Mouse (Mus musculus) stomach, embryonic 14.5 days (tissue): Measurements from ENCODE around the gene Fam107b. TPM values are rescaled to one million over a fixed set of nuclear protein-coding genes. Genes with fewer than 3 reads are reported as not detected.
A peak's percentile ranks its signal among the peaks of the same experiment; 100 is the strongest.

Source experiments
- ATAC-seq: fragments of 200-750 bp; cut with Nextera tagmentation; 2 replicates; pipeline ENCODE4 v1.8.0; 2017; ENCODE audit warnings: low read depth, moderate TSS enrichment; ENCODE audit not compliant: insufficient number of reproducible peaks, insufficient read depth, low FRiP score
- H3K27ac ChIP-seq: fragments of 300-500 bp; sonication (generic); 2 replicates; pipeline ENCODE4 v1.5.1; 2014; ENCODE audit warnings: mild to moderate bottlenecking, low read length, moderate library complexity, mixed read lengths
- H3K27me3 ChIP-seq: fragments of 300-500 bp; sonication (generic); 2 replicates; pipeline ENCODE4 v1.6.1; 2014; ENCODE audit warnings: low read length, control low read depth, mixed read lengths; ENCODE audit not compliant: control insufficient read depth, insufficient read depth
- H3K36me3 ChIP-seq: fragments of 300-500 bp; sonication (generic); 2 replicates; pipeline ENCODE4 v1.6.1; 2014; ENCODE audit warnings: mild to moderate bottlenecking, control low read depth, low read length, moderate library complexity, mixed read lengths; ENCODE audit not compliant: control insufficient read depth, insufficient read depth
- H3K4me1 ChIP-seq: fragments of 300-500 bp; sonication (generic); 2 replicates; pipeline ENCODE4 v1.6.1; 2014; ENCODE audit warnings: low read length, control low read depth, mixed read lengths; ENCODE audit not compliant: control insufficient read depth, insufficient read depth
- H3K4me2 ChIP-seq: fragments of 300-500 bp; sonication (generic); replicated peaks from 2 replicates; pipeline ENCODE4 v1.6.1; 2014; ENCODE audit warnings: low read depth, low read length, control low read depth
- H3K4me3 ChIP-seq: fragments of 300-500 bp; sonication (generic); 2 replicates; pipeline ENCODE4 v1.5.1; 2014; ENCODE audit warnings: low read depth, low read length, control low read depth
- H3K9ac ChIP-seq: fragments of 300-500 bp; sonication (generic); replicated peaks from 2 replicates; pipeline ENCODE4 v1.6.1; 2014; ENCODE audit warnings: low read depth, mild to moderate bottlenecking, control low read depth, low read length, moderate library complexity, mixed read lengths
- H3K9me3 ChIP-seq: fragments of 300-500 bp; sonication (generic); 2 replicates; pipeline ENCODE4 v1.6.1; 2016; ENCODE audit warnings: low read depth, low read length, control low read depth; ENCODE audit not compliant: control insufficient read depth
- WGBS: fragments of 180-500 bp; shearing (Covaris S2); extraction: QIAGEN DNeasy Blood & Tissue Kit; methylation state at CpG from one replicate; pipeline ENCODE4 v1.1.7; 2014; 5-methylcytosine and 5-hydroxymethylcytosine counted together
- polyA plus RNA-seq: library from polyadenylated mRNA; unstranded; fragments of >200 nt; fragmentation: Nextera tagmentation; extraction: Ambion mirVana; gene quantifications from 2 replicates; pipeline ENCODE4 v1.2.1, GENCODE M21; 2014

Fam107b gene
- polyA plus RNA-seq, 1 experiment from 2014 or later, result 55.4 TPM

GRCm38 (mm10) chr2:3765957-3766783 lies 195.9 kb downstream of the Fam107b start:
- Histone ChIP-seq H3K27me3 (no peaks in the 10 kb centered on the region), H3K36me3 (no peaks in the 10 kb centered on the region), H3K9me3 (no peaks in the 10 kb centered on the region), H3K4me2 (no peak overlapping the region), H3K4me3 (no peak overlapping the region), H3K4me1 (peaks cover 30% of the 10 kb centered on the region), H3K27ac (peak overlapping the region; percentile 68), H3K9ac (no peak overlapping the region)
- no peak for ATAC-seq
- 36% methylated on average over 11 of the region's 11 CpGs for WGBS

DNA sequence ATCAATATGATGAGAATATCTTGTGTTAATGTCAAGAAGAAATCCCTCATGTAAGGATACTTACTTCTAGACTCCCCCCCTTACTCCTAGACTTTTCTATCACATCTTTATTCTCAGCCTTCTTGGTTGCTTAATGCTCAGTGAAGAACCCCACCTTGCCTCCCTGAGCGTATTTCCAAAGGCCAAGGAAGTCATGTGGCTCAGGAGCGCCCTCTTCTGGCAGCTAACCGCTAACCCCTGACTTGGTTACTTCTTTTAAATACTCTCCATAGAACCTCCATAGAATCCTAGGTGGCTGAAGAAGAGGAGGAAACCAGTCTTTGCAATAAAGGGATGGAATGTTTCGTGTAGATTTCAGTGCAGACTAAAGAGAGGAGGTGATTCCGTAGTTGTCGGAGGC lies 199.0 kb downstream of the Fam107b start:
- Histone ChIP-seq H3K4me1 (peaks cover 15% of the 10 kb centered on the region), H3K4me3 (no peak overlapping the region), H3K9ac (no peak overlapping the region), H3K36me3 (peaks cover 5% of the 10 kb centered on the region; the same call in 1 of the 2 replicates), H3K27me3 (no peaks in the 10 kb centered on the region), H3K9me3 (no peaks in the 10 kb centered on the region), H3K4me2 (no peak overlapping the region), H3K27ac (no peak overlapping the region)
- WGBS, result 35% methylated on average over 6 of the region's 6 CpGs
- peak; percentile 65; the same call in 1 of the 2 replicates for ATAC-seq

GRCm38 (mm10) chr2:3769786-3770318 lies 199.6 kb downstream of the Fam107b start:
- Histone ChIP-seq H3K27me3 (no peaks in the 10 kb centered on the region), H3K4me1 (peaks cover 12% of the 10 kb centered on the region), H3K9ac (no peak overlapping the region), H3K27ac (no peak overlapping the region), H3K36me3 (peaks cover 5% of the 10 kb centered on the region; the same call in 1 of the 2 replicates), H3K4me3 (no peak overlapping the region), H3K9me3 (no peaks in the 10 kb centered on the region), H3K4me2 (no peak overlapping the region)
- ATAC-seq, result no peak
- 73% methylated on average over 9 of the region's 9 CpGs for WGBS

- Histone ChIP-seq H3K9me3 (no peaks in the 10 kb centered on the region), H3K36me3 (peaks cover 5% of the 10 kb centered on the region; the same call in 1 of the 2 replicates), H3K4me2 (no peak overlapping the region), H3K4me3 (no peak overlapping the region), H3K4me1 (peaks cover 11% of the 10 kb centered on the region), H3K27ac (no peak overlapping the region), H3K27me3 (no peaks in the 10 kb centered on the region), H3K9ac (no peak overlapping the region)
- no peak for ATAC-seq
- 68% methylated on average over 2 of the region's 2 CpGs for WGBS
Measured at GRCm38 (mm10) chr2:3770383-3770782, 200.1 kb downstream of the Fam107b start.

GRCm38 (mm10) chr2:3771483-3771882 lies 201.2 kb downstream of the Fam107b start:
- 87% methylated on average over 6 of the region's 6 CpGs for WGBS
- H3K36me3 ChIP-seq, result peaks cover 5% of the 10 kb centered on the region; the same call in 1 of the 2 replicates
- H3K27ac ChIP-seq, result no peak overlapping the region
- H3K4me3 ChIP-seq, result no peak overlapping the region
- no peak overlapping the region for H3K9ac ChIP-seq
- peaks cover 4% of the 10 kb centered on the region; the same call in 1 of the 2 replicates for H3K4me1 ChIP-seq
- no peak for ATAC-seq
- H3K9me3 ChIP-seq, result no peaks in the 10 kb centered on the region
- no peak overlapping the region for H3K4me2 ChIP-seq
- H3K27me3 ChIP-seq, result no peaks in the 10 kb centered on the region

GRCm38 (mm10) chr2:3773089-3773488 lies 202.8 kb downstream of the Fam107b start:
- WGBS, result 85% methylated on average over 4 of the region's 4 CpGs
- no peaks in the 10 kb centered on the region for H3K27me3 ChIP-seq

GRCm38 (mm10) chr2:3775569-3775968 lies 205.3 kb downstream of the Fam107b start:
- H3K9me3 ChIP-seq, result no peaks in the 10 kb centered on the region

More at GRCm38 (mm10) chr2:3773089-3773488, 202.8 kb downstream of the Fam107b start:
- no peak overlapping the region for H3K4me2 ChIP-seq
- no peak overlapping the region for H3K9ac ChIP-seq
- ATAC-seq, result no peak
- H3K9me3 ChIP-seq, result no peaks in the 10 kb centered on the region
- peaks cover 5% of the 10 kb centered on the region; the same call in 1 of the 2 replicates for H3K36me3 ChIP-seq
- no peak overlapping the region for H3K27ac ChIP-seq
- no peaks in the 10 kb centered on the region for H3K4me1 ChIP-seq
- H3K4me3 ChIP-seq, result no peak overlapping the region

GRCm38 (mm10) chr2:3776045-3776444 lies 205.8 kb downstream of the Fam107b start:
- no peak for ATAC-seq
- H3K36me3 ChIP-seq, result peaks cover 18% of the 10 kb centered on the region
- no peak overlapping the region for H3K9ac ChIP-seq
- H3K4me1 ChIP-seq, result no peaks in the 10 kb centered on the region
- H3K27ac ChIP-seq, result no peak overlapping the region
- no peak overlapping the region for H3K4me3 ChIP-seq
- H3K4me2 ChIP-seq, result no peak overlapping the region
- H3K27me3 ChIP-seq, result no peaks in the 10 kb centered on the region
- H3K9me3 ChIP-seq, result no peaks in the 10 kb centered on the region

More at GRCm38 (mm10) chr2:3775569-3775968, 205.3 kb downstream of the Fam107b start:
- Histone ChIP-seq H3K4me2 (no peak overlapping the region), H3K9ac (no peak overlapping the region), H3K27me3 (no peaks in the 10 kb centered on the region), H3K27ac (no peak overlapping the region), H3K4me1 (no peaks in the 10 kb centered on the region), H3K36me3 (peaks cover 18% of the 10 kb centered on the region), H3K4me3 (no peak overlapping the region)
- ATAC-seq, result no peak
- 92% methylated on average over 3 of the region's 3 CpGs for WGBS
